In genomic region chr17:84936809-84937208, GRCm38 (mm10) we compare ENCODE assay signal across 12 mouse cellular contexts.
"Had no signal": no experiment of that assay in that cellular context is flagged by ENCODE, and none has a peak within 500 bp of the region (broad histone marks: within the 10 kb centered on the region; RNA-seq: fewer than 3 reads in every experiment).

No protein-coding gene starts in this region.

- H3K27me3 ChIP-seq: midbrain, embryonic 13.5 days; neural tube, embryonic 12.5 days had no signal

- DNase-seq: layer of hippocampus, adult 9-11 months; lung, embryonic 14.5 days; thymus, adult 18-20 months; thymus, postnatal 36 days had no signal

- H3K9me3 ChIP-seq: midbrain, embryonic 13.5 days; neural tube, embryonic 12.5 days had no signal

- H3K27ac ChIP-seq: kidney, postnatal 0 days; macrophage; midbrain, embryonic 13.5 days; neural tube, embryonic 12.5 days had no signal

- H3K4me2 ChIP-seq: lung, embryonic 14.5 days; midbrain, embryonic 13.5 days; neural tube, embryonic 12.5 days had no signal

- H3K4me3 ChIP-seq: layer of hippocampus, adult 2 months; midbrain, embryonic 13.5 days; neural tube, embryonic 12.5 days had no signal

- H3K4me1 ChIP-seq: midbrain, embryonic 13.5 days; neural tube, embryonic 12.5 days had no signal

- H3K36me3 ChIP-seq: midbrain, embryonic 13.5 days; neural tube, embryonic 12.5 days had no signal

- ATAC-seq: intestine, postnatal 0 days; lung, postnatal 0 days; midbrain, embryonic 13.5 days; midbrain, embryonic 16.5 days had no signal

- H3K9ac ChIP-seq: lung, embryonic 14.5 days; midbrain, embryonic 13.5 days; neural tube, embryonic 12.5 days had no signal
